Mouse (Mus musculus) hindbrain, embryonic 11.5 days (tissue): Measurements from ENCODE around the gene Yod1. TPM values are rescaled to one million over a fixed set of nuclear protein-coding genes. Genes with fewer than 3 reads are reported as not detected.

Experiments
- ATAC-seq: fragments of 200-750 bp; cut with Nextera tagmentation; 2 replicates; pipeline ENCODE4 v1.8.0; 2017; ENCODE audit warnings: mild to moderate bottlenecking, moderate TSS enrichment, moderate library complexity; ENCODE audit not compliant: low FRiP score
- DNase-seq: peaks from one replicate; pipeline ENCODE4 v3.0.0-alpha.2; 2015; ENCODE audit warnings: low spot score
- H3K27ac ChIP-seq: fragments of 300-500 bp; sonication (generic); 2 replicates; pipeline ENCODE4 v1.5.1; 2014; ENCODE audit warnings: mild to moderate bottlenecking, low read depth, low read length
- H3K27me3 ChIP-seq: fragments of 300-500 bp; sonication (generic); 2 replicates; pipeline ENCODE4 v1.6.1; 2014; ENCODE audit warnings: mild to moderate bottlenecking, low read length, moderate library complexity, mixed read lengths; ENCODE audit not compliant: control insufficient read depth, insufficient read depth
- H3K36me3 ChIP-seq: fragments of 300-500 bp; sonication (generic); 2 replicates; pipeline ENCODE4 v1.6.1; 2014; ENCODE audit warnings: mild to moderate bottlenecking, low read length, moderate library complexity, mixed read lengths; ENCODE audit not compliant: control insufficient read depth, insufficient read depth
- H3K4me1 ChIP-seq: fragments of 300-500 bp; sonication (generic); replicated peaks from 2 replicates; pipeline ENCODE4 v1.6.1; 2014; ENCODE audit warnings: low read length, mixed read lengths; ENCODE audit not compliant: control insufficient read depth, insufficient read depth
- H3K4me2 ChIP-seq: fragments of 300-500 bp; sonication (generic); replicated peaks from 2 replicates; pipeline ENCODE4 v1.6.1; 2014; ENCODE audit warnings: mild to moderate bottlenecking, low read depth, low read length
- H3K4me3 ChIP-seq: fragments of 300-500 bp; sonication (generic); 2 replicates; pipeline ENCODE4 v1.5.1; 2014; ENCODE audit warnings: low read depth, low read length
- H3K9ac ChIP-seq: fragments of 300-500 bp; sonication (generic); 2 replicates; pipeline ENCODE4 v1.6.1; 2014; ENCODE audit warnings: low read depth, low read length
- H3K9me3 ChIP-seq: fragments of 300-500 bp; sonication (generic); 2 replicates; pipeline ENCODE4 v1.6.1; 2016; ENCODE audit warnings: low read length; ENCODE audit not compliant: control insufficient read depth
- WGBS: fragments of 180-500 bp; shearing (Covaris S2); extraction: QIAGEN DNeasy Blood & Tissue Kit; methylation state at CpG from one replicate; pipeline ENCODE4 v1.1.7; 2014; 5-methylcytosine and 5-hydroxymethylcytosine counted together
- polyA plus RNA-seq: library from polyadenylated mRNA; unstranded; fragments of >200 nt; fragmentation: Nextera tagmentation; extraction: Ambion mirVana; gene quantifications from 2 replicates; pipeline ENCODE4 v1.2.1, GENCODE M21; 2014

Gene Yod1
- polyA plus RNA-seq, 1 experiment from 2014 or later = 17.7 TPM

GRCm38 (mm10) chr1:130703613-130704012, 13.5 kb upstream of the Yod1 start:
- Histone ChIP-seq H3K4me2 (no peak overlapping the region), H3K27me3 (no peaks in the 10 kb centered on the region), H3K4me1 (no peaks in the 10 kb centered on the region), H3K4me3 (no peak overlapping the region), H3K36me3 (peaks cover 11% of the 10 kb centered on the region; the same call in 1 of the 2 replicates), H3K9me3 (no peaks in the 10 kb centered on the region), H3K9ac (no peak overlapping the region), H3K27ac (no peak overlapping the region)
- 74% methylated on average over 2 of the region's 2 CpGs for WGBS
- DNase-seq = no peak
- ATAC-seq = no peak

GRCm38 (mm10) chr1:130710283-130711080, 6.6 kb upstream of the Yod1 start:
- Histone ChIP-seq H3K27ac (no peak overlapping the region), H3K4me3 (no peak overlapping the region), H3K36me3 (peaks cover 2% of the 10 kb centered on the region; the same call in 1 of the 2 replicates), H3K4me1 (no peaks in the 10 kb centered on the region), H3K9me3 (no peaks in the 10 kb centered on the region), H3K9ac (no peak overlapping the region), H3K4me2 (no peak overlapping the region), H3K27me3 (no peaks in the 10 kb centered on the region)
- no peak for DNase-seq
- WGBS = 89% methylated on average over 22 of the region's 22 CpGs
- ATAC-seq = no peak

DNA sequence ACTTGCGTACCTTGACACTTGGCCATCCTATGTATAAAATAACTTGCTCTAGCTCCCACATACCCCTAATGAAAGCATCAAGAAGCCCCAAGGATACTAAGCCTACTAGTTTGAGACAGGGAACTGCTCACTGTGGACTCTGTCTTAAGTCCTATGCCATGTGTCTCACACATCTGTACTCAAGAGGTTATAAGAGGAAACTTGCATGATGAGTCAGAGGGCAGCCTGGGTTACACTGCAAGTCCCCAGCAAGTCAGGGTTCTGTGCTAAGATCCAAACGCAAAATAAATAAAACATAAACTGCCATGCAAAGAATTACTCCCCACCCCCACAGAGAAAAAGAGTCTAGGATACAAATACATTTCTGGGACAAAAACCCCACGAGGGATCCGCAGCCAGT, 3.1 kb upstream of the Yod1 start:
- no peaks in the 10 kb centered on the region for H3K4me1 ChIP-seq
- no peaks in the 10 kb centered on the region for H3K36me3 ChIP-seq
- H3K9ac ChIP-seq = no peak overlapping the region
- 73% methylated on average over 4 of the region's 4 CpGs for WGBS
- H3K9me3 ChIP-seq = no peaks in the 10 kb centered on the region
- ATAC-seq (no peak), DNase-seq (no peak)
- H3K27ac ChIP-seq = no peak overlapping the region
- H3K27me3 ChIP-seq = no peaks in the 10 kb centered on the region
- H3K4me3 ChIP-seq = no peak overlapping the region
- H3K4me2 ChIP-seq = no peak overlapping the region

DNA sequence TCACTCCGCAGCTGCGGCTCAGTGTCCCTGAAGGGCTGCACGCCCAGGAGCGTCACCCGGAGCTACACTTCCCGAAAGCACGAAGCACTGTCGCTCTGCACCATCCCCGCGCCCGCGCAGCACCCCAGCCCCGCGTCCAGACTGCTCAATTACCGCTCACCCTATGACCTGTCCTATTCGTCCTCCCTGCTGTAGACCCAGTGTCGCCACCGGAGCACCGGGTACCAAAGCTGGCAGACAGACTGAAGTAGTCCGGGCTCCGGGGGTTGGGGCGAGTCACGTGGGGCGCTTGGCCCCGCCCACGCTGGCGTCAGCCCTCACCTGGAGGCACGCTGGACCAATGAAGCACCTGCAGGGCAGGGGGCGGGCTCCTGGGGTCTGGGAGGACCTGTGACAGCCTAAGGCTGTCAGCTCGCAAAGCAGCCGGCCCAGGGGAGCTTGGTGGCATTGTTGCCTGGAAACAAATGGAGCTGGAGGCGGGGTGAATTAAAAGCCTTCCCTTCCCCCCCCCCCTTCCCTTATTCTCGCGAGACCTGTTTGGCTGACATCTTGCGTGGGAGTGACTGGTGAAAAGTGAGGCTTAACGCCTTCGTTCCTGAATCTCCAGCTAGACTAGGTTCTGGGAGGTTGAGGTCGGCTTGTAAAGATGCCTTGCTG, 1.4 kb upstream of the Yod1 start, which contains the start of gene Gm29427:
Gene Gm29427, minus strand, starts transcription at position 239 of the 657 bp plus-strand sequence.
- no peaks in the 10 kb centered on the region for H3K9me3 ChIP-seq
- under 1% methylated on average over 35 of the region's 38 CpGs for WGBS
- ATAC-seq = peak; percentile 93

DNA sequence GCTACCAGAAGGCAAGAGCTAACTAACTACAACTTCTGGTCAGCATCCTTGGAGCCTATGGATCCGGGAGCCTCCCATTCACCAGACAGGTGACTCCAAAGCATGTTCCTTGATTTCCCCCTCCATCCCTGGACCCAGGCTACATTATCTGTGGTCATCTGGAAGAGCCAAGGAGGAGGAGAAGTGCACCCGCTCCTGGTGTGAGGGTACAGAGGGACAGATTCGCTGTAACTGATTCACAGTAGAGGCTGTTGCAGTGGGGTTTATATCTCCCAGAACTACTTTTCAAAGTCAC, 962 bp upstream of the Yod1 start:
- Histone ChIP-seq H3K36me3 (no peaks in the 10 kb centered on the region), H3K4me1 (no peaks in the 10 kb centered on the region), H3K4me2 (peak overlapping the region; percentile 96), H3K4me3 (peak overlapping the region; percentile 88), H3K9me3 (no peaks in the 10 kb centered on the region), H3K27ac (peak overlapping the region; percentile 82; the same call in 1 of the 2 replicates), H3K27me3 (no peaks in the 10 kb centered on the region), H3K9ac (peak overlapping the region; percentile 98)
- WGBS = 3% methylated on average over 3 of the region's 3 CpGs
- ATAC-seq = peak; percentile 38
- DNase-seq = no peak

More for the DNA sequence above, 1.4 kb upstream of the Yod1 start, which contains the start of gene Gm29427:
- H3K9ac ChIP-seq = peak within 1 kb of the TSS; percentile 98
- H3K27me3 ChIP-seq = no peaks in the 10 kb centered on the region
- peak within 1 kb of the TSS; percentile 96 for H3K4me2 ChIP-seq
- H3K27ac ChIP-seq = peak within 1 kb of the TSS; percentile 82
- peak; percentile 88 for DNase-seq
- H3K36me3 ChIP-seq = no peaks in the 10 kb centered on the region
- peak within 1 kb of the TSS; percentile 88 for H3K4me3 ChIP-seq
- no peaks in the 10 kb centered on the region for H3K4me1 ChIP-seq

- WGBS = under 1% methylated on average over 42 of the region's 42 CpGs
- no peaks in the 10 kb centered on the region for H3K36me3 ChIP-seq
- DNase-seq (peak; percentile 72), ATAC-seq (peak; percentile 34)
- H3K27me3 ChIP-seq = no peaks in the 10 kb centered on the region
- peak overlapping the region; percentile 98 for H3K9ac ChIP-seq
- H3K4me2 ChIP-seq = peak overlapping the region; percentile 96
- no peaks in the 10 kb centered on the region for H3K4me1 ChIP-seq
- H3K27ac ChIP-seq = peak overlapping the region; percentile 82
- no peaks in the 10 kb centered on the region for H3K9me3 ChIP-seq
- peak overlapping the region; percentile 88 for H3K4me3 ChIP-seq
Observed at GRCm38 (mm10) chr1:130716513-130717290, 425 bp upstream of the Yod1 start.

DNA sequence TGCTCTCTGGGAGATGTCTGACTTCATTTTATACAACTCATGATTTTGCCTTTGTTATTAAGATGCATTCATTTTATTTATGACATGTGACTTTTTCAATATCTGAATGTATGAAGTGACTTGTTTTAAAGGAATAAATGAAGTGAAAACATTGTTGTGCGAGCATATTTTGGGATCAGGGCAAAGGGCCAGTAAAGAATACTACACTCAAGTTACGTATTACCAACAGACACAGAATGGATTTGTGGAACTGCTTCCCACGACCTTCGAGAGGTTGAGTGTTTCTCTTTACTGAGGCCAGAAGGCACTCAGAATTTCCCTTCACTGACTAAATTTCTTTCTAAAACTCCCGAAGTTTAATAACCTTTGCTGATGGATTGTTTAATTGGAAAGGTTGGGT, 7.1 kb downstream of the Yod1 start:
- H3K9me3 ChIP-seq = no peaks in the 10 kb centered on the region
- ATAC-seq = no peak

GRCm38 (mm10) chr1:130726396-130726795, 9.3 kb downstream of the Yod1 start:
- no peak overlapping the region for H3K9ac ChIP-seq
- no peak overlapping the region for H3K4me3 ChIP-seq
- WGBS = 79% methylated on average over 2 of the region's 2 CpGs
- H3K9me3 ChIP-seq = no peaks in the 10 kb centered on the region
- DNase-seq = no peak
- no peaks in the 10 kb centered on the region for H3K4me1 ChIP-seq
- ATAC-seq = no peak
- no peak overlapping the region for H3K4me2 ChIP-seq
- no peaks in the 10 kb centered on the region for H3K36me3 ChIP-seq
- no peaks in the 10 kb centered on the region for H3K27me3 ChIP-seq
- H3K27ac ChIP-seq = no peak overlapping the region

More for the DNA sequence above, 7.1 kb downstream of the Yod1 start:
- Histone ChIP-seq H3K4me3 (no peak overlapping the region), H3K4me2 (no peak overlapping the region), H3K27me3 (no peaks in the 10 kb centered on the region), H3K9ac (no peak overlapping the region), H3K27ac (no peak overlapping the region), H3K4me1 (no peaks in the 10 kb centered on the region), H3K36me3 (no peaks in the 10 kb centered on the region)
- no peak for DNase-seq
- WGBS = 94% methylated on average over 5 of the region's 5 CpGs
